Mouse (Mus musculus) liver, embryonic 12.5 days (tissue): ENCODE measurements around the gene Psmd2. TPM values are rescaled to one million over a fixed set of nuclear protein-coding genes. Genes with fewer than 3 reads are reported as not detected.
"Not testable (repeated sequence)": the region's sequence is repeated elsewhere in the genome, so short reads cannot be mapped to it uniquely, and the experiment has no call there.

Source experiments
- ATAC-seq: fragments of 200-750 bp; cut with Nextera tagmentation; 2 replicates; pipeline ENCODE4 v1.8.0; 2017; ENCODE audit warnings: moderate number of reproducible peaks, mild to moderate bottlenecking, moderate library complexity
- H3K27ac ChIP-seq: fragments of 300-500 bp; sonication (generic); 2 replicates; pipeline ENCODE4 v1.5.1; 2016; ENCODE audit warnings: mild to moderate bottlenecking
- H3K27me3 ChIP-seq: fragments of 300-500 bp; sonication (generic); replicated peaks from 2 replicates; pipeline ENCODE4 v1.6.1; 2016; ENCODE audit warnings: mild to moderate bottlenecking, moderate library complexity
- H3K36me3 ChIP-seq: fragments of 300-500 bp; sonication (generic); 2 replicates; pipeline ENCODE4 v1.6.1; 2016; ENCODE audit warnings: mild to moderate bottlenecking, moderate library complexity
- H3K4me1 ChIP-seq: fragments of 300-500 bp; sonication (generic); 2 replicates; pipeline ENCODE4 v1.6.1; 2016
- H3K4me2 ChIP-seq: fragments of 300-500 bp; sonication (generic); 2 replicates; pipeline ENCODE4 v1.6.1; 2016; ENCODE audit warnings: mild to moderate bottlenecking, moderate library complexity
- H3K4me3 ChIP-seq: fragments of 300-500 bp; sonication (generic); 2 replicates; pipeline ENCODE4 v1.5.1; 2016; ENCODE audit warnings: mild to moderate bottlenecking, moderate library complexity
- H3K9ac ChIP-seq: fragments of 300-500 bp; sonication (generic); 2 replicates; pipeline ENCODE4 v1.6.1; 2016; ENCODE audit warnings: mild to moderate bottlenecking, moderate library complexity
- H3K9me3 ChIP-seq: fragments of 300-500 bp; sonication (generic); replicated peaks from 2 replicates; pipeline ENCODE4 v1.6.1; 2016; ENCODE audit warnings: mild to moderate bottlenecking, moderate library complexity
- WGBS: fragments of 180-500 bp; shearing (Covaris S2); methylation state at CpG from one replicate; pipeline ENCODE4 v1.1.7; 2016; ENCODE audit not compliant: insufficient replicate concordance; 5-methylcytosine and 5-hydroxymethylcytosine counted together
- polyA plus RNA-seq: library from polyadenylated mRNA; unstranded; fragments of >200 nt; fragmentation: Nextera tagmentation; extraction: Ambion mirVana; gene quantifications from 2 replicates; pipeline ENCODE4 v1.2.1, GENCODE M21; 2016

Gene Psmd2
- polyA plus RNA-seq, 1 experiment from 2014 or later, result 289 TPM

DNA sequence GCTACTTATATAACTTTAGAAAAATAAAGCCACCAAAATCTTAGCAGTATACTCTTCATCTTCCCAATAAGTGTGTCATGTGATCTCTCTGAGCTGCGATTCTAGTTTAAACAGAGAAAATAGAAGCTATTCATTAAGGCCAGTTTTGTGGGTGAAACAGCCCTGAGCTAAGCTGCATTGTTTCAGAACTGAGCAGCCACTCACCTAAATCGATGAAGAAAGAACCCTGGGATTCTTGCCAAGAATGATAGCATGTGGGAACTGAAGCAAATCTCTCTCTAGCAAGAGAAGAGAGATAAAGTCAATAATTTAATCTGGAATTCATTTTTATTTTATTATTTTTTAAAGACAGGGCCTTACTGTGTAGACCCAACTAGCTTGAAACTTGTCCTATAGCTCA lies 28.2 kb upstream of the Psmd2 start:
- H3K27me3 ChIP-seq, result peaks cover 89% of the 10 kb centered on the region
- 65% methylated on average over 2 of the region's 2 CpGs for WGBS
- no peak for ATAC-seq

DNA sequence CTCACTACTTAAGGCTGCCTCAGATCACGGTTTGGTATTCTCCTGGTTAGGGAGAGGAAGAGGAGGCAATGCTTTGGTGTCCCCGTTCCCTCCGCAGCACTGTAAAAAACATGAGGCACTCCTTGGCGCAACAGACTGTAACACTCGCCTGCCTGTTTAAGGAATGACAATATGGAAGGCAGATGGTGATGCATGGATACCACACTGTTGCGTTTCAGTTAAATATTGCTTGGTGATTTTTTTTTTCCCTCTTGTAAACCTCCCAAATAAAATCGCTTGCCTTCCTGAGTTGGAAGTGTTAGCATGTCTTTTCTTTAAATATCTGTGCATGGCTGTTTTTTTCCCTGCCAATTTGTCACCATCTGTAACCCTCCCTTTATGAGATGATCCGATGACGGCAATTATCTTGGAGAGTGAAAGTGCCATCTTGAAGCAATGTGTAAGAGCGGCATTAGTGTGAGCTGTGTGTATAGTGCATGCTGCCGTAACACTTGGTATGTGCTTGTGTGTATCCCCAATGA lies 22.5 kb upstream of the Psmd2 start:
- Histone ChIP-seq H3K27ac (no peak overlapping the region), H3K9me3 (no peaks in the 10 kb centered on the region), H3K4me3 (no peak overlapping the region), H3K4me2 (no peak overlapping the region), H3K36me3 (no peaks in the 10 kb centered on the region), H3K9ac (no peak overlapping the region), H3K27me3 (peaks cover 80% of the 10 kb centered on the region), H3K4me1 (peaks cover 7% of the 10 kb centered on the region; the same call in 1 of the 2 replicates)
- 64% methylated on average over 11 of the region's 11 CpGs for WGBS
- no peak for ATAC-seq

More for the DNA sequence above, 28.2 kb upstream of the Psmd2 start:
- H3K4me3 ChIP-seq, result no peak overlapping the region
- H3K36me3 ChIP-seq, result no peaks in the 10 kb centered on the region
- H3K4me1 ChIP-seq, result peaks cover 36% of the 10 kb centered on the region
- no peaks in the 10 kb centered on the region for H3K9me3 ChIP-seq
- no peak overlapping the region for H3K4me2 ChIP-seq
- no peak overlapping the region for H3K27ac ChIP-seq
- no peak overlapping the region for H3K9ac ChIP-seq

DNA sequence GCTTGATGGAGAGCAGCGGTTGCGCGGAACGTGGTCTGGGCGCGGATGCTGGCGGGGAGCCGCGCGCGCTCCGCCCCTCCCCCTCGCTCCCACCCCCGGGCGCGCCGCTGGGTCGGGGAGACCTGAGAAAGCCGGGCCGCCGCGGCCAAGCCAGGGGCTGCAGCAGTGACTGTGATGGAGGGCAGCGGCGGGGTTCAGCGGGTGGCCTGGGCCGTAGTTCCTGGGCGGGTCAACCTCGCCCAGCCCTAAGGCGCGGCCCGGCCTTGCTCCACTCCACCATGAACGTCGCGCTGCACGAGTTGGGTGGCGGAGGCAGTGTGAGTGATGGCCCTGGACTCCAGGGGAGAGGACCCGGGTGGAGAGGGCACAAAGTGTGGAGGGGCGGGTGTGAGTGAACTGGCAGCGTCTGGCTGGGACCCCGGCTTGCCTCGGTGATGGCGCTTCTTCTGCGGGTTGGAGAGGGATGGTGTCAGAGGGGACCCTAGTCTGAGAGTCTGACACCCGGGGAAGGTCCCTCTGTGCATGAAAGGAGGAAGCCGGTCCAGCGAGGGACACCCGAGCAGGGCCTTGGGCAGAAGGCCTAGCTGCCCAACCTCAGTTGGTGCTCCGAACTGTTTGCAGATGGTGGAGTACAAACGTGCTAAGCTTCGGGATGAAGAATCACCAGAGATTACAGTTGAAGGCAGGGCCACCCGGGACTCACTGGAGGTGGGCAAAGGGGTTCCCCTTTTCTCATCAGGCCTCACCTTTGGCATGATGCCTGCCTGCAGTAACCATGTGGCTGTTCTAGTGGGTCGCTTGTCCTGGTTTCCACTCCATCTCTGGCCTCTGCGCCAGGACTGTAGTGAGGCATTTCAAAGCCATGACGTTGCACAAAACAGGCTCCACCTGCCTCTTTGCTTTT lies 21.5 kb upstream of the Psmd2 start, which contains the start of gene Ece2:
Gene Ece2, plus strand, starts transcription at position 98 of the 904 bp plus-strand sequence.
- Histone ChIP-seq H3K27ac (no peak within 1 kb of the TSS), H3K9me3 (no peaks in the 10 kb centered on the region), H3K4me1 (peaks cover 7% of the 10 kb centered on the region; the same call in 1 of the 2 replicates), H3K27me3 (peaks cover 74% of the 10 kb centered on the region), H3K4me3 (peak within 1 kb of the TSS; percentile 49), H3K4me2 (peak within 1 kb of the TSS; percentile 75), H3K9ac (peak within 1 kb of the TSS; percentile 36), H3K36me3 (no peaks in the 10 kb centered on the region)
- 12% methylated on average over 54 of the region's 54 CpGs for WGBS
- no peak for ATAC-seq

DNA sequence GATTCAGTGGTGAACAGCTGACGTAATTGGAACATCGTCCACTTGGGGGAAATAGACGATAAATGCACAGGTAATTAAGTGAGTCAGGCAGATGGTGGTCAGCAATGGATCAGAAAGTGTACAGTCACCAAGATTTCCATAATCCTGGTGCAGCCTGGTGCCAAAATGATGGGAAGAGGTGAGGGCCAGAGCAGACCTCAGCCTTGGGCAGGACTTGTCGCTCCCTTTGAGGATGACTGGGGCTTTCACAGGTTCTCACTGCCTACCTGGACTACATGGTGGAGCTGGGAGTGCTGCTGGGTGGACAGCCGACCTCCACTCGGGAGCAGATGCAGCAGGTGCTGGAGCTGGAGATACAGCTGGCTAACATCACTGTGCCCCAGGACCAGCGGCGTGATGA lies 14.0 kb upstream of the Psmd2 start:
- Histone ChIP-seq H3K36me3 (no peaks in the 10 kb centered on the region), H3K9ac (no peak overlapping the region), H3K9me3 (no peaks in the 10 kb centered on the region), H3K27ac (no peak overlapping the region), H3K4me2 (no peak overlapping the region), H3K27me3 (peaks cover 27% of the 10 kb centered on the region), H3K4me3 (no peak overlapping the region), H3K4me1 (no peaks in the 10 kb centered on the region)
- ATAC-seq, result no peak
- 55% methylated on average over 8 of the region's 8 CpGs for WGBS

GRCm38 (mm10) chr16:20638367-20638766 lies 13.1 kb upstream of the Psmd2 start:
- Histone ChIP-seq H3K4me3 (no peak overlapping the region), H3K4me1 (no peaks in the 10 kb centered on the region), H3K36me3 (no peaks in the 10 kb centered on the region), H3K27ac (no peak overlapping the region), H3K9ac (no peak overlapping the region), H3K9me3 (no peaks in the 10 kb centered on the region), H3K27me3 (peaks cover 26% of the 10 kb centered on the region), H3K4me2 (no peak overlapping the region)
- 73% methylated on average over 8 of the region's 8 CpGs for WGBS
- no peak for ATAC-seq

DNA sequence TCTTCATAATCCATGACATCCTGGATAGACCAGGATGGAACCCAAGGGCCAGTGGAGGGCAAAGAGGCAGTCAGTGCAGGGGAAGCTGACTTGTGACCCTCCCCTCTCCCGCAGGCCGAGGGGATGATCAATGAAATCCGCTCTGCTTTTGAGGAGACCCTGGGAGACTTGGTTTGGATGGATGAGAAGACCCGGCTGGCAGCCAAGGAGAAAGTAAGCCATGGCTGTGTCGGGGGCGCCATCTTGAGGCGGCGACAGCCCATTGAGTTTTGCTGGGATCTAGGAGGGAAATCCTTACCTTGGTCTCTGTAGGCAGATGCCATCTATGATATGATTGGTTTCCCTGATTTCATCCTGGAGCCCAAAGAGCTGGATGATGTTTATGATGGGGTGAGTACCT lies 9.3 kb upstream of the Psmd2 start:
- no peak for ATAC-seq
- Histone ChIP-seq H3K27ac (no peak overlapping the region), H3K36me3 (no peaks in the 10 kb centered on the region), H3K4me2 (no peak overlapping the region), H3K9me3 (no peaks in the 10 kb centered on the region), H3K4me1 (no peaks in the 10 kb centered on the region), H3K4me3 (no peak overlapping the region), H3K9ac (no peak overlapping the region), H3K27me3 (peaks cover 45% of the 10 kb centered on the region)
- WGBS, result 3% methylated on average over 8 of the region's 8 CpGs

DNA sequence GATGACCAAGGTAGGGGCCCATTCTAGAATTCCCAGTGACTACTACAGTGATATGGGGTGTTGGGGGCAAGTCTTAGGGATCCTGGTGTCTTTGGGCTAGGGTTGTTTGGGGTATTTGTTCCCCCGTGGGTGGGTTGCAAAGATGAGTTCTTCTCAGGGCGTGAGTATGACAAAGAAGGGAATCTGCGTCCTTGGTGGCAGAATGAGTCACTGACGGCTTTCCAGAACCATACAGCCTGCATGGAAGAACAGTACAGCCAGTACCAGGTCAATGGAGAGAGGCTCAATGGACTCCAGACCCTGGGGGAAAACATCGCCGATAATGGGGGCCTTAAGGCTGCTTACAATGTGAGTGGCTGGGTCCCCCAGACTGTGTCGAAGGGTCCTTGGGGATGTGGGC lies 7.5 kb upstream of the Psmd2 start:
- Histone ChIP-seq H3K9ac (no peak overlapping the region), H3K4me1 (no peaks in the 10 kb centered on the region), H3K4me2 (no peak overlapping the region), H3K36me3 (no peaks in the 10 kb centered on the region), H3K9me3 (no peaks in the 10 kb centered on the region), H3K27ac (no peak overlapping the region), H3K27me3 (peaks cover 41% of the 10 kb centered on the region), H3K4me3 (no peak overlapping the region)
- 67% methylated on average over 7 of the region's 7 CpGs for WGBS
- ATAC-seq, result no peak

DNA sequence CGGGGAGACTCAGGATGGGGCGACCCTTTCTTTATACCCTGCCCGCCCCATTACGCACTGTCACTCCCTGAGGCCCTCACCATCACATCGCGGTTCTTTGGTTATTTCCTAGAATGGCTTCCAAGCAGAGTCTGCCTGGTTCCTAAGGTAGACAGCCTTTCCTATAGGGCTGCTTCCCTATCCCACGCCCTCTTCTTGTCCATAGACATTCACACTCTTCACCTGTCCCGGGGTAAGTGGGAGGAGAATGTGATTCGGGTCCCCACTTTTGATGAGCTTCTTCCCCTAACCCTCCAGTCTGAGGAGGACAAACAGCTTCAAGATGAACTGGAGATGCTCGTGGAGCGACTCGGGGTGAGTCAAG lies 477 bp downstream of the Psmd2 start:
- H3K27me3 ChIP-seq, result 0 out of 2 replicates have a peak, but pooled peaks cover 5% of the 10 kb centered on the region
- H3K9me3 ChIP-seq, result no peaks in the 10 kb centered on the region
- peak; percentile 51; the same call in 1 of the 2 replicates for ATAC-seq
- H3K4me2 ChIP-seq, result peak overlapping the region; percentile 81
- peaks cover 18% of the 10 kb centered on the region for H3K4me1 ChIP-seq
- 8% methylated on average over 12 of the region's 12 CpGs for WGBS
- peak overlapping the region; percentile 81 for H3K9ac ChIP-seq
- peaks cover 41% of the 10 kb centered on the region for H3K36me3 ChIP-seq
- H3K4me3 ChIP-seq, result peak overlapping the region; percentile 81
- H3K27ac ChIP-seq, result peak overlapping the region; percentile 52

DNA sequence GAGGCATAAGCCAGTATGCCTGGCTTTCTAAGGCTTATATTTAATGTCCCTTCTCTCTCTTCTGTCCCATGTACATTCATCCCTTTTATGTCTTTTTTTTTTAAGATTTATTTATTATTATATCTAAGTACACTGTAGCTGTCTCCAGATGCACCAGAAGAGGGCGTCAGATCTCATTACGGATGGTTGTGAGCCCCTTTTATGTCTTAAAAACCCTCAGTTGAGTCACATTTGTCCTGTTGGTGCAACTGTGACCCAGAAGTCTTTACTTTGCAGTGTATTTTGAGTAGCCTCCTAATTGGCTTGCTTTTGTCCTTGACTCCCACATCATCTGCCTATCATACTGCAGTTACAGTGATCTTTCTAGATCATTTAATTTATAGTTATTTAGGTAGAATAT lies 1.9 kb downstream of the Psmd2 start:
- H3K4me3 ChIP-seq, result peak overlapping the region; percentile 81
- H3K4me1 ChIP-seq, result peaks cover 18% of the 10 kb centered on the region
- no peak overlapping the region for H3K9ac ChIP-seq
- H3K36me3 ChIP-seq, result peaks cover 55% of the 10 kb centered on the region
- H3K9me3 ChIP-seq, result no peaks in the 10 kb centered on the region
- H3K27ac ChIP-seq, result no peak overlapping the region
- H3K27me3 ChIP-seq, result no peaks in the 10 kb centered on the region
- WGBS, result 47% methylated on average over 2 of the region's 2 CpGs
- H3K4me2 ChIP-seq, result peak overlapping the region; percentile 81
- ATAC-seq, result no peak

- no peak for ATAC-seq
- Histone ChIP-seq H3K36me3 (peaks cover 97% of the 10 kb centered on the region), H3K4me3 (no peak overlapping the region), H3K4me1 (peaks cover 7% of the 10 kb centered on the region), H3K27me3 (no peaks in the 10 kb centered on the region), H3K9ac (no peak overlapping the region), H3K27ac (no peak overlapping the region), H3K4me2 (no peak overlapping the region), H3K9me3 (no peaks in the 10 kb centered on the region)
- 82% methylated on average over 4 of the region's 4 CpGs for WGBS
Observed at GRCm38 (mm10) chr16:20657661-20658060, 6.2 kb downstream of the Psmd2 start.

- WGBS, result 75% methylated on average over 5 of the region's 6 CpGs
- H3K27me3 ChIP-seq, H3K27ac ChIP-seq, H3K9ac ChIP-seq, H3K9me3 ChIP-seq, H3K4me3 ChIP-seq, H3K4me2 ChIP-seq, ATAC-seq: not testable (repeated sequence)
- H3K36me3 ChIP-seq, result peaks cover 17% of the 10 kb centered on the region
- peaks cover 10% of the 10 kb centered on the region for H3K4me1 ChIP-seq
Observed at GRCm38 (mm10) chr16:20668013-20668412, 16.6 kb downstream of the Psmd2 start, which contains the start of gene Eif4g1. Eif4g1 (plus strand) TSS chr16:20668313.

DNA sequence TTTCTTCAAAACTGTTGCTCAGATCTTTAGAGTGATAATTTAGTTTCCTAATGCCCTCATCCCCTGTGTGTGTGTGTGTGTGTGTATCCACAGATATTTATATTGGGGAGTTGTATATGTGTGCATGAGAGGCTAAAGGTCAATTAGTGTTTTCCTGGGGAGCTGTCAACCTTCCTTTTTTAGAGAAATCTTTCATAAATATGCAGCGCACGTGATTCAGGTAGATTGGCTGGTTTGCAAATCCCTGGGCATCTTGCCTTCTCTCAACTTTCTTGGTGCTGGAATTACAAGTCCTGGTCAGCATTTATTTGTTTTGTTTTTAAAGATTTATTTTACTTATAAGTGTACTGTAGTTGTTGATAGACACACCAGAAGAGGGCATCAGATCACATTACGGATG lies 18.8 kb downstream of the Psmd2 start:
- peaks cover 29% of the 10 kb centered on the region for H3K4me1 ChIP-seq
- peaks cover 13% of the 10 kb centered on the region for H3K36me3 ChIP-seq
- H3K4me3 ChIP-seq, result no peak overlapping the region
- no peaks in the 10 kb centered on the region for H3K27me3 ChIP-seq
- 82% methylated on average over 3 of the region's 3 CpGs for WGBS
- no peak for ATAC-seq
- no peak overlapping the region for H3K9ac ChIP-seq
- no peak overlapping the region for H3K4me2 ChIP-seq
- no peak overlapping the region for H3K27ac ChIP-seq
- no peaks in the 10 kb centered on the region for H3K9me3 ChIP-seq
